10 mouse cellular contexts compared by ENCODE assay signal in genomic region chr3:121429469-121429868, GRCm38 (mm10). TPM values are rescaled to one million over a fixed set of nuclear protein-coding genes. Genes with fewer than 3 reads are reported as not detected.
DNase-seq lines count a peak whose midpoint lies in the region; ATAC-seq and TF ChIP-seq lines count a peak whose summit lies in the region.
"Had no signal": no experiment of that assay in that cellular context is flagged by ENCODE, and none has a peak within 500 bp of the region (broad histone marks: within the 10 kb centered on the region; RNA-seq: fewer than 3 reads in every experiment).

No protein-coding gene starts in this region.

- no peak overlapping the region for H3K9ac ChIP-seq in lung, embryonic 16.5 days (ENCODE audit: low read length)
- H3K9ac ChIP-seq in forebrain, embryonic 16.5 days (replicated peaks; ENCODE audit: low read depth, low read length), result no peak overlapping the region
- H3K9ac ChIP-seq in liver, embryonic 15.5 days, result no peak overlapping the region
- peak overlapping the region; percentile 35; the same call in 1 of the 2 replicates for H3K9ac ChIP-seq in stomach, embryonic 16.5 days (ENCODE audit: low read length)

- no peaks in the 10 kb centered on the region; the same call in 1 of the 2 replicates for H3K27me3 ChIP-seq in lung, embryonic 16.5 days (ENCODE audit: control insufficient read depth, insufficient read depth, low read depth, low read length)
- no peaks in the 10 kb centered on the region for H3K27me3 ChIP-seq in forebrain, embryonic 16.5 days (replicated peaks; ENCODE audit: control insufficient read depth, insufficient read depth, low read length)
- H3K27me3 ChIP-seq in liver, embryonic 15.5 days, result peaks cover 31% of the 10 kb centered on the region
- no peaks in the 10 kb centered on the region for H3K27me3 ChIP-seq in stomach, embryonic 16.5 days (ENCODE audit: control insufficient read depth, insufficient read depth, low read length)
- H3K27me3 ChIP-seq: Patski had no signal

- TF ChIP-seq POLR2A in lung, adult 2 months (IDR thresholded peaks at IDR 0.05; ENCODE audit: borderline replicate concordance, extremely low read depth, low read depth, low read length), result no peak

- WGBS in lung, embryonic 16.5 days, result 50% methylated on average over 3 of the region's 3 CpGs
- WGBS in lung, adult 2 months, result 57% methylated on average over 3 of the region's 3 CpGs
- WGBS in forebrain, embryonic 16.5 days, result 30% methylated on average over 3 of the region's 3 CpGs
- 64% methylated on average over 3 of the region's 3 CpGs for WGBS in liver, embryonic 15.5 days (ENCODE audit: insufficient replicate concordance)
- 53% methylated on average over 3 of the region's 3 CpGs for WGBS in stomach, embryonic 16.5 days

- H3K36me3 ChIP-seq in lung, embryonic 16.5 days (ENCODE audit: control insufficient read depth, insufficient read depth, low read length), result no peaks in the 10 kb centered on the region
- H3K36me3 ChIP-seq in forebrain, embryonic 16.5 days (ENCODE audit: control insufficient read depth, insufficient read depth), result no peaks in the 10 kb centered on the region
- H3K36me3 ChIP-seq in liver, embryonic 15.5 days (replicated peaks), result no peaks in the 10 kb centered on the region
- no peaks in the 10 kb centered on the region for H3K36me3 ChIP-seq in stomach, embryonic 16.5 days (ENCODE audit: control insufficient read depth, insufficient read depth, low read length)

- no peak for ATAC-seq in lung, embryonic 16.5 days (ENCODE audit: low read depth)
- no peak for ATAC-seq in forebrain, embryonic 16.5 days
- no peak for ATAC-seq in liver, embryonic 15.5 days (ENCODE audit: insufficient read depth)
- ATAC-seq in stomach, embryonic 16.5 days (ENCODE audit: insufficient read depth, low FRiP score), result no peak
- ATAC-seq in activated CD4-positive, CD25-positive, alpha-beta regulatory T cell, adult 4 months, result no peak
- ATAC-seq: Patski had no signal

- no peak for TF ChIP-seq CTCF in lung, adult 2 months (IDR thresholded peaks at IDR 0.05; ENCODE audit: insufficient read depth, low read length)

- H3K4me3 ChIP-seq in lung, embryonic 16.5 days (ENCODE audit: low read length), result peak overlapping the region; percentile 73
- H3K4me3 ChIP-seq in lung, adult 2 months (replicated peaks; ENCODE audit: extremely low read depth, low read depth, low read length), result no peak overlapping the region
- peak overlapping the region; percentile 89; the same call in 1 of the 2 replicates for H3K4me3 ChIP-seq in forebrain, embryonic 16.5 days (replicated peaks; ENCODE audit: low read length)
- no peak overlapping the region for H3K4me3 ChIP-seq in liver, embryonic 15.5 days (replicated peaks)
- H3K4me3 ChIP-seq in stomach, embryonic 16.5 days (replicated peaks; ENCODE audit: low read length), result peak overlapping the region; percentile 85

- no peaks in the 10 kb centered on the region for H3K9me3 ChIP-seq in lung, embryonic 16.5 days (ENCODE audit: control insufficient read depth, low read length)
- H3K9me3 ChIP-seq in forebrain, embryonic 16.5 days (ENCODE audit: control insufficient read depth, low read length), result no peaks in the 10 kb centered on the region
- no peaks in the 10 kb centered on the region for H3K9me3 ChIP-seq in liver, embryonic 15.5 days (replicated peaks)
- H3K9me3 ChIP-seq in stomach, embryonic 16.5 days (replicated peaks; ENCODE audit: control insufficient read depth, low read length), result no peaks in the 10 kb centered on the region

- peak overlapping the region; percentile 24; the same call in 1 of the 2 replicates for H3K27ac ChIP-seq in lung, embryonic 16.5 days (ENCODE audit: low read length)
- no peak overlapping the region for H3K27ac ChIP-seq in forebrain, embryonic 16.5 days (ENCODE audit: low read length)
- no peak overlapping the region for H3K27ac ChIP-seq in liver, embryonic 15.5 days (replicated peaks)
- peak overlapping the region; percentile 27; the same call in 1 of the 2 replicates for H3K27ac ChIP-seq in stomach, embryonic 16.5 days (ENCODE audit: low read length)

- no peak for DNase-seq in lung, adult 2 months
- DNase-seq in thymus, postnatal 0 days (ENCODE audit: low spot score), result no peak
- DNase-seq in T-cell, adult 2 months (ENCODE audit: low spot score), result no peak
- DNase-seq: gastrocnemius, postnatal 14 days had no signal

- H3K4me2 ChIP-seq in lung, embryonic 16.5 days (ENCODE audit: low read depth, low read length), result peak overlapping the region; percentile 90
- peak overlapping the region; percentile 77 for H3K4me2 ChIP-seq in forebrain, embryonic 16.5 days (ENCODE audit: low read length)
- peak overlapping the region; percentile 7; the same call in 1 of the 2 replicates for H3K4me2 ChIP-seq in liver, embryonic 15.5 days
- peak overlapping the region; percentile 96 for H3K4me2 ChIP-seq in stomach, embryonic 16.5 days (ENCODE audit: low read depth, low read length)

- peaks cover 46% of the 10 kb centered on the region for H3K4me1 ChIP-seq in lung, embryonic 16.5 days (replicated peaks; ENCODE audit: control insufficient read depth, insufficient read depth, low read length)
- peaks cover 10% of the 10 kb centered on the region for H3K4me1 ChIP-seq in lung, adult 2 months (ENCODE audit: control insufficient read depth, insufficient read depth, low read length)
- peaks cover 48% of the 10 kb centered on the region for H3K4me1 ChIP-seq in forebrain, embryonic 16.5 days (replicated peaks; ENCODE audit: control insufficient read depth, insufficient read depth, low read length)
- peaks cover 74% of the 10 kb centered on the region for H3K4me1 ChIP-seq in liver, embryonic 15.5 days (replicated peaks)
- H3K4me1 ChIP-seq in stomach, embryonic 16.5 days (ENCODE audit: control insufficient read depth, insufficient read depth, low read length), result peaks cover 38% of the 10 kb centered on the region

RNA-seq across cellular contexts. Expression of gene Cnn3, which starts 3.2 kb away (rescaled TPM):
- 522 and 562 TPM in 2 replicates for polyA plus RNA-seq in lung, embryonic 16.5 days (2015; fragmentation: Nextera tagmentation; extraction: Ambion mirVana)
- 165 and 170 TPM in 2 replicates for polyA plus RNA-seq in lung, adult 2 months (2012; rRNA removed)
- polyA plus RNA-seq in forebrain, embryonic 16.5 days (2015; fragmentation: Nextera tagmentation; extraction: Ambion mirVana), result 554 and 700 TPM in 2 replicates
- polyA plus RNA-seq in liver, embryonic 15.5 days (2015; fragmentation: Nextera tagmentation; extraction: Ambion mirVana), result 97.4 and 98.3 TPM in 2 replicates
- 525 and 535 TPM in 2 replicates for polyA plus RNA-seq in stomach, embryonic 16.5 days (2015; fragmentation: Nextera tagmentation; extraction: Ambion mirVana)
- polyA plus RNA-seq in activated CD4-positive, CD25-positive, alpha-beta regulatory T cell, adult 4 months (2017; shearing (Covaris generic)), result 1 to 10 TPM; 2.5 to 4.1 TPM
- 435 and 448 TPM in 2 replicates for polyA plus RNA-seq in thymus, postnatal 0 days (2015; fragmentation: Nextera tagmentation; extraction: Ambion mirVana)

Comparison
In these comparisons a context has a peak if more than half of its experiments do, and no peak if none do; other contexts are left out.
1. H3K4me3 ChIP-seq: peak in lung, embryonic 16.5 days (single experiment), forebrain, embryonic 16.5 days (single experiment) and stomach, embryonic 16.5 days (single experiment); none in lung, adult 2 months (single experiment) and liver, embryonic 15.5 days (single experiment).
2. H3K27ac ChIP-seq: peak in lung, embryonic 16.5 days (single experiment) and stomach, embryonic 16.5 days (single experiment); none in forebrain, embryonic 16.5 days (single experiment) and liver, embryonic 15.5 days (single experiment).
3. H3K4me2 ChIP-seq: peak in every context shown above with its lines; median percentile 96 in stomach, embryonic 16.5 days; 90 in lung, embryonic 16.5 days; 77 in forebrain, embryonic 16.5 days; 7 in liver, embryonic 15.5 days.
4. RNA of gene Cnn3, which starts 3.2 kb away (polyA plus RNA-seq): 522 to 562 TPM in lung, embryonic 16.5 days, 554 to 700 TPM in forebrain, embryonic 16.5 days, 525 to 535 TPM in stomach, embryonic 16.5 days, 435 to 448 TPM in thymus, postnatal 0 days, 165 to 170 TPM in lung, adult 2 months and 97.4 to 98.3 TPM in liver, embryonic 15.5 days; 2.5 to 4.1 TPM in activated CD4-positive, CD25-positive, alpha-beta regulatory T cell, adult 4 months; every median in the first group is over 10 times any median in the second.